Mouse (Mus musculus): Measurements from ENCODE around the gene Atg9b.

DNA sequence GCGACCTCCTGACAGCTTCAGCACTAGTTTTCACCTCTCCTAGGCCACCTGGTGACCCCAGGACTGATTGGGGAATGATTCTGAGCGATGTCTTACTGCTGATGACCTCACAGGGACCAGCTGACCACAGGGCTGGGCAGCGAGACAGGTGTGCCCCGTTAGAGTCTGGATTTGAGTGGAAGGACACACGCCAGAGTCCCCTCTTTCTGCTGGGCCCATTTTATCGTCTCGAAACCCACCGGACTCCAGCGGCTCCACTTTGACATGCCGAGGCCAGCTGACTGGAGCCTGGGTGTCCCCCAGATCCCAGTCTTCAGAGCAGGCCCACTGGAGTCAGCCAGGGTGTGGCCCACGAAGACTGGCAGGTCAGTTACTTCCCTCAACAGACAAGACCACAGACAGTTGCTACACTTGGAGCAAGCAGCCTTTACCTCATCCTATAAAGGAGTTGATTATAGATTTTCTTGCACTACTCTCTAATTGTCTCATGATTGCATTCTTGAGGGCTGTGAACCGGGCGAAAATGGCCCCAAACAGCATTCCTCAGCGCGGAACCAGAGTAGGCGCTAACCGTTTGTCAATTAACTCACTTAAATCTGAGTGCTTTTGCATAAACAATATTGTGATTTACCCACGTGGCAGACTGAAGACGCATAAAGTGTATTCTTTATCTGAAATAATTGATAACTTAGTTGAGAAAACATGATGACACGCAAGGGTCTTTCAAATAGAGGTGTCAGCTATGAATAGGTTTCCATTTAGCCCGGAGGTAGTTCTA, 32.2 kb upstream of the Atg9b start:
- TF ChIP-seq CTCF (IDR thresholded peaks at IDR 0.05; ENCODE audit: low read depth, low read length), result no peak
- no peak for TF ChIP-seq POLR2A (IDR thresholded peaks at IDR 0.05; ENCODE audit: extremely low read depth, insufficient read depth, low read length)
